Mouse (Mus musculus) heart, adult 2 months (tissue): Measurements from ENCODE around the gene Naa80. TPM values are rescaled to one million over a fixed set of nuclear protein-coding genes. Genes with fewer than 3 reads are reported as not detected.
A peak's percentile ranks its signal among the peaks of the same experiment; 100 is the strongest.
"Not testable (repeated sequence)": the region's sequence is repeated elsewhere in the genome, so short reads cannot be mapped to it uniquely, and the experiment has no call there.

Experiments
- DNase-seq, 2 experiments: peaks; one replicate each; pipeline ENCODE4 v3.0.0; 2021
- H3K27ac ChIP-seq: fragments of 200-600 bp; 2 replicates; pipeline ENCODE4 v1.8.1; 2022
- H3K27me3 ChIP-seq: fragments of 200-500 bp; 2 replicates; pipeline ENCODE4 v1.6.1; 2012; ENCODE audit warnings: mild to moderate bottlenecking, low read length, inconsistent platforms, mixed read lengths; ENCODE audit not compliant: control insufficient read depth, insufficient read depth
- H3K36me3 ChIP-seq: fragments of 200-500 bp; 2 replicates; pipeline ENCODE4 v1.6.1; 2012; ENCODE audit warnings: low read length, inconsistent platforms; ENCODE audit not compliant: control insufficient read depth, insufficient read depth
- H3K4me1 ChIP-seq: fragments of 200-500 bp; 2 replicates; pipeline ENCODE4 v1.6.1; 2011; ENCODE audit warnings: low read length; ENCODE audit not compliant: control insufficient read depth, insufficient read depth
- H3K4me3 ChIP-seq: fragments of 200-600 bp; 2 replicates; pipeline ENCODE4 v1.8.1; 2022
- H3K79me2 ChIP-seq: fragments of 200-500 bp; replicated peaks from 2 replicates; pipeline ENCODE4 v1.6.1; 2012; ENCODE audit warnings: mild to moderate bottlenecking, inconsistent platforms, low read length, moderate library complexity, mixed read lengths; ENCODE audit not compliant: control insufficient read depth, insufficient read depth
- H3K9ac ChIP-seq: fragments of 200-500 bp; 2 replicates; pipeline ENCODE4 v1.6.1; 2012; ENCODE audit warnings: low read depth, mild to moderate bottlenecking, control low read depth, inconsistent platforms, low read length, mixed read lengths
- CTCF ChIP-seq: fragments of 200-600 bp; IDR thresholded peaks from 2 replicates; pipeline ENCODE4 v1.8.1; 2022; ENCODE audit warnings: antibody characterized with exemption, mild to moderate bottlenecking, moderate library complexity
- EP300 ChIP-seq: fragments of 200-500 bp; IDR thresholded peaks from 2 replicates; pipeline ENCODE4 v1.6.1; 2011; ENCODE audit warnings: low read depth, low read length, control low read depth; ENCODE audit not compliant: insufficient read depth
- POLR2A ChIP-seq: fragments of 200-500 bp; IDR thresholded peaks from 2 replicates; pipeline ENCODE4 v1.6.1; 2011; ENCODE audit warnings: mild to moderate bottlenecking, low read depth, low read length, control low read depth; ENCODE audit not compliant: insufficient read depth
- WGBS: fragments of 180-500 bp; shearing (Covaris S2); methylation state at CpG from one replicate; pipeline ENCODE4 v1.1.7; 2018; 5-methylcytosine and 5-hydroxymethylcytosine counted together
- intact Hi-C: fragments of 180-260 bp; cut with DNase I; formaldehyde crosslinking; loops from one replicate; pipeline ENCODE4 v1.15.1; 2025
- polyA plus RNA-seq: library from polyadenylated mRNA; depleted of rRNA; stranded (reverse); fragments of >200 nt; gene quantifications from 2 replicates; pipeline ENCODE4 v1.2.3, GENCODE M21; 2012
- total RNA-seq, 2 experiments: library from RNA; stranded (reverse); gene quantifications; 2 replicates each; pipeline ENCODE4 v1.2.3; 2021

The Naa80 gene
- total and polyA plus RNA-seq, 3 experiments: 14.9 to 45.4 (median 17.4) TPM

DNA sequence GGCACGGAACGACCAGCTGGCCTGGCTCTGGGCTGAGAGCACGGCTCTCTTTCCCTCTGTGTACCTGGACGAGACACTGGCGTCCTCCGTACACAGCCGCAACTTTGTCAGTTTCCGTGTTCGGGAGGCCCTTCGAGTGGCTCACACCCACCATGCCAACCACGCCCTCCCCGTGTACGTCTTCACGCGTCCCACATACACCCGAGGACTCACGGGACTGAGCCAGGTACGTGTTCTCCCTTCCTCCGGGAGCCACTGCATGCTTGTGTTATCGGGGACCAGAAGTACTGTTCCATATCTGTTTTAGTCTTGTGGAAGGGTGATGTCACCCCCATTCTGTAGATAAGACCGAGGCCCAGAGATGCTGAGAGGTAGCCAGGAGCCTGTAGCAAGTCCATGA is 7.8 kb upstream of the Naa80 start:
- Histone ChIP-seq H3K27me3 (no peaks in the 10 kb centered on the region), H3K4me1 (peaks cover 14% of the 10 kb centered on the region), H3K36me3 (no peaks in the 10 kb centered on the region), H3K9ac (peak overlapping the region; percentile 79), H3K4me3 (peak overlapping the region; percentile 79), H3K27ac (peak overlapping the region; percentile 95), H3K79me2 (no peaks in the 10 kb centered on the region)
- DNase-seq: no peak
- 34% methylated on average over 21 of the region's 21 CpGs for WGBS
- intact Hi-C loops: no loop called here
- TF ChIP-seq POLR2A (peak; percentile 30; the same call in 1 of the 2 replicates), CTCF (no peak), EP300 (no peak)

DNA sequence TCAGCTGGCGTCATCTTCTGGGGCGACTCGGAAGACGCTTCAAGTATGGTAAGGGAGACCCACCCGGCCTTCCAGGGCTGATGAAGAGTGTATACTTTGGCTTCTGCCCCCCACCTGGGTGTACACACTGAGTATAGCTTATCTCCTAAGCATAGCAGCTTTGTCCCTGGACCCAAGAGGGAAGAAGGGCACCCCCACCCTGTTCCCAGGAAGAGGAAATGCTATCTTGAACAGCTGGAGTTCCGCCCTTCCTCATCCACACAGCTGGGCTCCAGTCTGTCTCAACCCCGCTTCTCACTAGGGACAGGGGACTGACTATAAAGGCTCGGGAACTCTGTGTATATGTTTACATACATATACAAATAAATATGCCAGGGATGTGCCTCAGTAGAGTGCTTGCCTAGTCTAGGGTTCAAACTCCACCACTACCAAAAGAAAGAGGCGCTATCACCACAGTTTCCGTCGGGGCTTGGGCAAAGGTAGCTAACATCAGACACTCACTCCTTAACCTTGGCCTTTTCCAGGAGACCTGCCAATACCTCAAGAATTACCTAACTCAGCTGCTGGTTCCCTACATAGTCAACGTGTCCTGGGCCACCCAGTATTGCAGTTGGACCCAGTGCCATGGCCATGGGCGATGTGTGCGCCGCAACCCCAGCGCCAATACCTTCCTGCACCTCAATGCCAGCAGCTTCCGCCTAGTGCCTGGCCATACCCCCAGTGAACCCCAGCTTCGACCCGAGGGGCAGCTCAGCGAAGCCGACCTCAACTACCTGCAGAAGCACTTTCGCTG is 7.0 kb upstream of the Naa80 start:
- intact Hi-C loops: no loop called here
- H3K36me3 ChIP-seq: no peaks in the 10 kb centered on the region
- peak overlapping the region; percentile 79; the same call in 1 of the 2 replicates for H3K9ac ChIP-seq
- H3K4me1 ChIP-seq: peaks cover 14% of the 10 kb centered on the region
- 70% methylated on average over 22 of the region's 22 CpGs for WGBS
- no peaks in the 10 kb centered on the region for H3K27me3 ChIP-seq
- peak overlapping the region; percentile 95 for H3K27ac ChIP-seq
- DNase-seq: no peak
- H3K79me2 ChIP-seq: no peaks in the 10 kb centered on the region
- H3K4me3 ChIP-seq: peak overlapping the region; percentile 79
- TF ChIP-seq EP300 (peak; percentile 83), POLR2A (peak; percentile 57), CTCF (no peak)

DNA sequence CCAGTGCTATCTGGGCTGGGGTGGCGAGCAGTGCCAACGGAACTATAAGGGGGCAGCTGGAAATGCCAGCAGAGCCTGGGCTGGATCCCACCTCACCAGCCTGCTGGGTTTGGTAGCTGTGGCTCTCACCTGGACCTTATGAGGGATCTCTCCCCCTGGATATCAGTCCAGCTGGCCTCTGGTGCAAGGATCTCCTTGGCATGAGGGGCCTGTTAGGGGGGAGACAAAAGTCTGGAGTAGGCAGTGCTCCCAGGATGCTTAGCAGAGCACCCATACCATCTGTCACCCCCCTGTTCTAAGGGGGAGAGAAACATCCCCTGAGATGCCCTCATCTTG is 6.4 kb upstream of the Naa80 start:
- DNase-seq: no peak
- Histone ChIP-seq H3K4me1 (peaks cover 15% of the 10 kb centered on the region), H3K27ac (peak overlapping the region; percentile 95), H3K4me3 (no peak overlapping the region), H3K79me2 (no peaks in the 10 kb centered on the region), H3K9ac (no peak overlapping the region), H3K36me3 (no peaks in the 10 kb centered on the region), H3K27me3 (no peaks in the 10 kb centered on the region)
- intact Hi-C loops: no loop called here
- TF ChIP-seq EP300 (no peak), CTCF (no peak), POLR2A (no peak)
- 97% methylated on average over 2 of the region's 2 CpGs for WGBS

DNA sequence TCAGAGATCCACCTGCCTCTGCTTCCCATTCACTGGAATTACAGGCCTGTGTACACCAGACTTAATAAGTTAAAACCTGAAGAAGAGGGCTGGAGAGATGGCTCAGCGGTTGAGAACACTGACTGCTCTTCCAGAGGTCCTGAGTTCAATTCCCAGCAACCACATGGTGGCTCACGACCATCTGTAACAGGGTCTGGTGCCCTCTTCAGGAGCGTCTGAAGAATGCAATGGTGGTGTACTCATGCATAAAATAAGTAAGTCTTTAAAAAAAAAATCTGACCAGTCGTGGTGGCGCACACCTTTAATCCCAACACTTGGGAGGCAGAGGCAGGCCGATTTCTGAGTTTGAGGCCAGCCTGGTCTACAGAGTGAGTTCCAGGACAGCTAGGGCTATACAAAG is 4.9 kb upstream of the Naa80 start:
- H3K27me3 ChIP-seq, intact Hi-C loops: not testable (repeated sequence)

DNA sequence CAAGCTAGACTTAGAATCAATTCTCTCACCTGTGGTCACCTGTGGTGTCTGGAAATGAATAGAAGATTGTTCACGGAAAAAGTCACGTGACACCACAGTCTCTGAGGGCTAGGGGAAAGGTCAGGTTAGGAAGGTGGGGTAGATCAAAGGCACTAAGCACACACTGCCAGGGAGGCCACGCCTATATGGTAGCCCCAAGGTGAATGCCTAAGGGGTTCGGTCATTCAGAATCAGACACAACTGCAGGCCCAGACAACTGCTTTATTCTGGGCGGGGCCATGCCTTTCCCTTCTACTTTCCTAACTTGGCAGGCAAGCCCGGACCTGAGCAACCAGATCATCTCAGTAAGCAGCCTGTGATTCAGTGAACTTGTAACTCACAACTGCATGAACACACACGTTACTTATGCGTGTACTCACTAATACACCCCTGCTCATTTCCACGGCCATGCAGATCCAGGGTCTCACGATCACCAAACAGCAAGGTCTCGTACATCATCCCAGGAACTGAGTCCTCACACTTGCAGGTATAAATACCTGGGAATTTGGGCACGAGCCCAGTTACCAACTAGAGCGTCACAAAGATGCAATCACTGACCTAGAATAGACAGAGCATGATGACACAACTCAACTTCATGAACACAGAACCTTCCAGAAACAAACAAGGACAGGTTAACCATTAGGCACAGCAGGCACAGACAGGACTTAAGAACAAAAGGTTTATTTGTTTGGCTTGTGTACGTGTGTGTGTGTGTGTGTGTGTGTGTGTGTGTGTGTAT is 2.9 kb upstream of the Naa80 start:
- Histone ChIP-seq H3K79me2 (no peaks in the 10 kb centered on the region), H3K27ac (no peak overlapping the region), H3K9ac (no peak overlapping the region), H3K36me3 (no peaks in the 10 kb centered on the region), H3K27me3 (no peaks in the 10 kb centered on the region), H3K4me1 (peaks cover 21% of the 10 kb centered on the region), H3K4me3 (no peak overlapping the region)
- DNase-seq: no peak
- intact Hi-C loops: no loop called here
- no peak for TF ChIP-seq POLR2A
- TF ChIP-seq CTCF: no peak
- WGBS: 77% methylated on average over 14 of the region's 14 CpGs

More for the DNA sequence above, 4.9 kb upstream of the Naa80 start:
- 89% methylated on average over 6 of the region's 6 CpGs for WGBS
- DNase-seq, H3K9ac ChIP-seq, H3K36me3 ChIP-seq, H3K27ac ChIP-seq, H3K79me2 ChIP-seq, H3K4me3 ChIP-seq: not testable (repeated sequence)
- peak; percentile 43 for TF ChIP-seq CTCF
- H3K4me1 ChIP-seq: peaks cover 20% of the 10 kb centered on the region

DNA sequence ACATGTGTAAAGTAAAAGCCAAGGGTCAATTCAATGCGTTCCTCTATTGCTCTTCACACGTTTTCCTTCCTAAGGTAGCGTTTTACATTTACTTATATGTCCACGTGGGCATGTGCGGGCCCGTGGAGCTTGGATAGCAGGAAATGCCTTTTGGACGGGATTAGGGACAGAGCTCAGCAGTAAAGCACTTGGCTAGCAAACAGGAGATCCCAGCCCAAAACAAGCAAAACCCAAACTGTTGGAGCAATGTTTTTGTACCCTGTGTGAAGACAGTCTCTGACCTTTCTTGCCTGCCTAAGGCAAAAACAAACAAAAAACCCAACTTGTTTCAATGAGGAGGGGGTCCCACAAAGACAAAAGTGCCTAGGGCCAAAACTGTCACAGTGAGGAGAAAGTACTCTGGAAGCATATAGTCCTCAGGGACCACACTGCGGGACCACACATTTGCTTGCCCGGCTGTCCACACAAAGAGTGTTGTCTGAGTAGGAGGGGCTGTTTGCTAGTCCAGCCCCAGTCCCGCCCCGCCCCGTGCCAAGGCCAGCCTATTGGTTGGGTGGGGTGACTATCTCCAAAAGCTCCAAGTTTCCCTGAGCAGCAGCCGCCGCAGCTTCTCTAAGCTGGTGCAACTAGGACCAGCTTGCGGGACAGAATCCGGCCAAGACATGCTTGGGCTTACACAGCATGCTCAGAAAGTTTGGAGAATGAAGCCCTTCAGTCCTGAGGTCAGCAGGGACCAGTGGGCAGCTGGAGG is 2.2 kb upstream of the Naa80 start, which contains the start of gene Hyal1:
Gene Hyal1 (plus strand): TSS at position 571 of the 751 bp plus-strand sequence.
- Histone ChIP-seq H3K9ac (peak within 1 kb of the TSS; percentile 77), H3K4me1 (peaks cover 20% of the 10 kb centered on the region), H3K27me3 (no peaks in the 10 kb centered on the region), H3K4me3 (peak within 1 kb of the TSS; percentile 52), H3K27ac (peak within 1 kb of the TSS; percentile 79), H3K79me2 (no peaks in the 10 kb centered on the region), H3K36me3 (no peaks in the 10 kb centered on the region)
- 14% methylated on average over 16 of the region's 16 CpGs for WGBS
- DNase-seq: peak; percentile 84 to 85
- TF ChIP-seq CTCF: no peak
- TF ChIP-seq POLR2A: peak; percentile 94
- 0 out of 2 replicates have a peak, but pooled peaks have one; percentile 7 for TF ChIP-seq EP300
- intact Hi-C loops: no loop called here
